Mouse (Mus musculus) stomach, postnatal 0 days (tissue): Measurements from ENCODE around the gene Rpn2. TPM values are rescaled to one million over a fixed set of nuclear protein-coding genes. Genes with fewer than 3 reads are reported as not detected.

Experiments used
- ATAC-seq: fragments of 200-750 bp; cut with Nextera tagmentation; 2 replicates; pipeline ENCODE4 v1.8.0; 2017; ENCODE audit not compliant: low FRiP score, low TSS enrichment
- DNase-seq: peaks from one replicate; pipeline ENCODE4 v3.0.0-alpha.2; 2016; ENCODE audit warnings: low spot score
- H3K27ac ChIP-seq: fragments of 300-500 bp; sonication (generic); replicated peaks from 2 replicates; pipeline ENCODE4 v1.5.1; 2014; ENCODE audit warnings: mild to moderate bottlenecking, control low read depth
- H3K27me3 ChIP-seq: fragments of 300-500 bp; sonication (generic); 2 replicates; pipeline ENCODE4 v1.6.1; 2014; ENCODE audit warnings: low read length; ENCODE audit not compliant: control insufficient read depth, insufficient read depth
- H3K36me3 ChIP-seq: fragments of 300-500 bp; sonication (generic); 2 replicates; pipeline ENCODE4 v1.6.1; 2014; ENCODE audit warnings: low read length, mixed read lengths; ENCODE audit not compliant: control insufficient read depth, insufficient read depth
- H3K4me1 ChIP-seq: fragments of 300-500 bp; sonication (generic); replicated peaks from 2 replicates; pipeline ENCODE4 v1.6.1; 2014; ENCODE audit warnings: antibody characterized with exemption; ENCODE audit not compliant: control insufficient read depth, insufficient read depth
- H3K4me2 ChIP-seq: fragments of 300-500 bp; sonication (generic); replicated peaks from 2 replicates; pipeline ENCODE4 v1.6.1; 2014; ENCODE audit warnings: low read depth, mild to moderate bottlenecking, control low read depth, moderate library complexity
- H3K4me3 ChIP-seq: fragments of 300-500 bp; sonication (generic); 2 replicates; pipeline ENCODE4 v1.5.1; 2014; ENCODE audit warnings: low read depth, low read length, control low read depth
- H3K9ac ChIP-seq: fragments of 300-500 bp; sonication (generic); 2 replicates; pipeline ENCODE4 v1.6.1; 2014; ENCODE audit warnings: mild to moderate bottlenecking, low read length, control low read depth, mixed read lengths
- H3K9me3 ChIP-seq: fragments of 300-500 bp; sonication (generic); 2 replicates; pipeline ENCODE4 v1.6.1; 2016; ENCODE audit warnings: low read length; ENCODE audit not compliant: control insufficient read depth
- CTCF ChIP-seq: IDR thresholded peaks from 2 replicates; pipeline ENCODE4 v1.5.1; 2016; ENCODE audit warnings: antibody characterized with exemption, low read depth, mild to moderate bottlenecking, moderate library complexity
- EP300 ChIP-seq: optimal IDR thresholded peaks from 2 replicates; pipeline ENCODE3; 2016; ENCODE audit warnings: antibody characterized with exemption
- WGBS: fragments of 180-500 bp; shearing (Covaris S2); extraction: QIAGEN DNeasy Blood & Tissue Kit; methylation state at CpG from one replicate; pipeline ENCODE4 v1.1.7; 2014; 5-methylcytosine and 5-hydroxymethylcytosine counted together
- polyA plus RNA-seq: library from polyadenylated mRNA; unstranded; fragments of >200 nt; fragmentation: Nextera tagmentation; extraction: Ambion mirVana; gene quantifications from 2 replicates; pipeline ENCODE4 v1.2.1, GENCODE M21; 2015

The Rpn2 gene
- polyA plus RNA-seq, 1 experiment from 2014 or later, result 192 TPM

- WGBS, result 37% methylated on average over 5 of the region's 5 CpGs
- Histone ChIP-seq H3K4me3 (no peak overlapping the region), H3K4me1 (no peaks in the 10 kb centered on the region), H3K27me3 (no peaks in the 10 kb centered on the region), H3K4me2 (no peak overlapping the region), H3K9ac (no peak overlapping the region), H3K36me3 (peaks cover 28% of the 10 kb centered on the region), H3K27ac (no peak overlapping the region), H3K9me3 (no peaks in the 10 kb centered on the region)
- no peak for TF ChIP-seq CTCF
- no peak for TF ChIP-seq EP300
- no peak; the same call in 1 of the 2 replicates for ATAC-seq
- no peak for DNase-seq
These were observed 42.1 kb downstream of the Rpn2 start for GRCm38 (mm10) chr2:157320886-157321285.

GRCm38 (mm10) chr2:157322029-157322766 lies 43.4 kb downstream of the Rpn2 start:
- TF ChIP-seq CTCF (no peak), EP300 (no peak)
- Histone ChIP-seq H3K9ac (no peak overlapping the region), H3K27ac (no peak overlapping the region), H3K27me3 (no peaks in the 10 kb centered on the region), H3K4me3 (no peak overlapping the region), H3K9me3 (no peaks in the 10 kb centered on the region), H3K4me1 (no peaks in the 10 kb centered on the region), H3K4me2 (no peak overlapping the region), H3K36me3 (peaks cover 31% of the 10 kb centered on the region)
- no peak for ATAC-seq
- 74% methylated on average over 5 of the region's 5 CpGs for WGBS
- no peak for DNase-seq

- no peak for DNase-seq
- H3K27me3 ChIP-seq, result no peaks in the 10 kb centered on the region
- no peak; the same call in 1 of the 2 replicates for ATAC-seq
- peak overlapping the region; percentile 45; the same call in 1 of the 2 replicates for H3K27ac ChIP-seq
- H3K4me2 ChIP-seq, result no peak overlapping the region
- H3K9me3 ChIP-seq, result no peaks in the 10 kb centered on the region
- no peak overlapping the region for H3K4me3 ChIP-seq
- no peak overlapping the region for H3K9ac ChIP-seq
- WGBS, result 52% methylated on average over 2 of the region's 2 CpGs
- TF ChIP-seq EP300, result no peak
- TF ChIP-seq CTCF, result no peak
- H3K4me1 ChIP-seq, result no peaks in the 10 kb centered on the region
- H3K36me3 ChIP-seq, result peaks cover 25% of the 10 kb centered on the region
These were observed 46.4 kb downstream of the Rpn2 start for GRCm38 (mm10) chr2:157325238-157325637.

- 49% methylated on average over 5 of the region's 5 CpGs for WGBS
- H3K27me3 ChIP-seq, result no peaks in the 10 kb centered on the region
- no peak overlapping the region for H3K9ac ChIP-seq
- H3K4me3 ChIP-seq, result no peak overlapping the region
- ATAC-seq (0 out of 2 replicates have a peak, but pooled peaks have one; percentile 18), DNase-seq (no peak)
- H3K4me1 ChIP-seq, result no peaks in the 10 kb centered on the region
- H3K36me3 ChIP-seq, result peaks cover 16% of the 10 kb centered on the region; the same call in 1 of the 2 replicates
- TF ChIP-seq EP300, result no peak
- no peak overlapping the region for H3K4me2 ChIP-seq
- no peak overlapping the region for H3K27ac ChIP-seq
- H3K9me3 ChIP-seq, result no peaks in the 10 kb centered on the region
These were observed 49.3 kb downstream of the Rpn2 start for GRCm38 (mm10) chr2:157328106-157328505.

GRCm38 (mm10) chr2:157328570-157328969 lies 49.8 kb downstream of the Rpn2 start:
- H3K27me3 ChIP-seq, result no peaks in the 10 kb centered on the region
- no peak overlapping the region for H3K4me3 ChIP-seq
- H3K9ac ChIP-seq, result no peak overlapping the region
- 45% methylated on average over 11 of the region's 11 CpGs for WGBS
- ATAC-seq (no peak), DNase-seq (no peak)
- H3K4me2 ChIP-seq, result no peak overlapping the region
- no peak overlapping the region for H3K27ac ChIP-seq
- no peaks in the 10 kb centered on the region for H3K4me1 ChIP-seq
- no peaks in the 10 kb centered on the region for H3K9me3 ChIP-seq
- TF ChIP-seq EP300, result no peak
- TF ChIP-seq CTCF, result no peak
- peaks cover 12% of the 10 kb centered on the region; the same call in 1 of the 2 replicates for H3K36me3 ChIP-seq

- Histone ChIP-seq H3K27ac (no peak overlapping the region), H3K9me3 (no peaks in the 10 kb centered on the region), H3K27me3 (no peaks in the 10 kb centered on the region), H3K4me2 (no peak overlapping the region), H3K9ac (no peak overlapping the region), H3K4me1 (no peaks in the 10 kb centered on the region), H3K4me3 (no peak overlapping the region), H3K36me3 (no peaks in the 10 kb centered on the region; the same call in 1 of the 2 replicates)
- DNase-seq (no peak), ATAC-seq (no peak)
- WGBS, result 79% methylated on average over 5 of the region's 5 CpGs
- TF ChIP-seq EP300, result no peak
- no peak for TF ChIP-seq CTCF
These were observed 53.2 kb downstream of the Rpn2 start for GRCm38 (mm10) chr2:157332059-157332458.
